Mouse (Mus musculus) brain, adult 2 months (tissue): ENCODE results near the gene Grifin.

Source experiments
- DNase-seq: peaks from one replicate; pipeline ENCODE4 v3.0.0; 2011; ENCODE audit warnings: low read depth, low spot score

Gene Grifin

DNA sequence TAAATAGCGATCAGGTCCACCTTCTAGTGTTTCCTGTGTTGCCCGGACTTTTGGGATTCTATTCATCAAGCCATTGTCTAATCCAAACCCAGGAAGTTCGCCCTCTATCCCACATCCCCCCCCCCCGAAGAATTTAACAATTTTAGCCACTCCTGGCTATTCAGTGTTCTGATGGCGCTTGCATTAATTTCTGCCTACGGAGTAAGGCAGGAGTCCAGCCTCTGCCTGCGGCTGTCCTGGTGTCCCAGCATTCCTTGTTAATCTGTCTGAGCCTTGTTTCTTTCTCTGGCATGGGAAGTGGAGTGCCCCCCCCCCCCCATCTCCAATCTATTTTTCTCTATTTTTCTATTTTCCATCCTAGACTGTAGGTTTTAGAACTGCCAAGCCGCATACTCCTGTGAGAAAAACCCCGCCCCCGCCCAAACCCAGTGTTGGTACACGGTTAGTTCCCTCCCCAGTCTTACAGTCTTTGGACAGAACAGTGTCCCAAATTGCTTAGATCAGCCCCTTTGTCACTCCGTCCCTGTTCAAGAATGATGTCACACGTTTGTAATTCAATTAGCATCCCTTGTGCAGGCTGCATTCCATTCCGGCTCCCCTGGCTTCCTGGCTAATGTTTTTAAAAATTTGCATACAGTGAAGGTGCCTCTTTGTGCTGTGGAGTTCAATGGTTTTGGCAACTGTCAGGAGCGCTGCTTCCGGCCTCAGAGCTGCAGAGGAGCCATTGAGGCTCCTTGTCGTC lies 15.4 kb downstream of the Grifin start:
- peak; percentile 52 for DNase-seq

DNA sequence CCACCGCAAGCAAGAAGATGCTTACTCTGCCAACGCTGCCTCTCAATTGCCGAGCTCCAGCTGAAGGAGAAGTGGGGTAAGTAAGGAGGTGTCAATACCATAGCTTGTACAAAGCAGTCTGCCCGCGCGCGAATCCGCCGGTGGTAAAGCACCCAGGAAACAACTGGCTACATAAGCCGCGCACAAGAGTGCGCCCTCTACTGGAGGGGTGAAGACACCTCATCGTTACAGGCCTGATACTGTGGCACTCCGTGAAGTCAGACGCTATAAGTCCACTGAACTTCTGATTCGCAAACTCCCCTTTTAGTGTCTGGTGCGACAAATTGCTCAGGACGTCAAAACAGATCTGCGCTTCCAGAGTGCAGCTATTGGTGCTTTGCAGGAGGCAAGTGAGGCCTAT lies 18.5 kb downstream of the Grifin start:
- DNase-seq = no peak

- DNase-seq = no peak
These were observed 19.2 kb downstream of the Grifin start for GRCm38 (mm10) chr5:140545651-140546050.

DNA sequence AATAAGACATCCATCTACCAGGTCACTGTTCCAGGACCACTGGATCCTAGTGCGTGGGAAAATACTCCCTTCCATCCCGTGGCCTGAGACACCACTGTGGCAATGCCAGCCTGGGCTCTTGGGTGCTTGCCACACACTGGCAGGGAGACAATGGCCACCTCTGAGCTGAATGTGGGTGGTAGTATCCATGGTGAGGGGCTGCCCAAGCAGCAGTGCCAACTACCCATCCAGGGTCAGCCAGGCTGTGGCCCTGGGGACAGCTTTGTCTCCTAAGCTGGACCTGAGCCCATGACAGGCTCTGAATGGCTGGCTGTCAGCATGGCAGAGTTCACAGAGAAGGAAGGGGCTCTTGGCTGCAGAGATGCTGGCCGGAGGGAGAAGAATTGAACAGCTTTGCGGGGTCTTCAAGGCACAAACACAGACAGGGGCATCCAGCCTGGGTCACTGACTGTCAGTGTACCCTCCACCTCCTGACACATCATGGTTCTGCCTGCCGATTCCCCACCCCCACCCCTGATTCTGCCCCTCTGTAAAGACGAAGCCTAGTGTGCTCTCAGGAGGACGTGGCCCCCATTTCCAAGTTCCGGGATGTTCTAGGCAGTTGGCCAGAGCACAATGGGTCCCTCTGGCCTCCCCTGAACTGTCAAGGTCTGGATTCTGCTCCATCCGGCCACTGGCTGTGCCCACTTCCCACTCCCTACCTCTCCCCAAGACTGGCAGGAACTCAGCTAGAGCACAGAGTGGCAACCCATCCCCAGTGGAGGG lies 21.9 kb downstream of the Grifin start:
- peak; percentile 71 for DNase-seq

DNA sequence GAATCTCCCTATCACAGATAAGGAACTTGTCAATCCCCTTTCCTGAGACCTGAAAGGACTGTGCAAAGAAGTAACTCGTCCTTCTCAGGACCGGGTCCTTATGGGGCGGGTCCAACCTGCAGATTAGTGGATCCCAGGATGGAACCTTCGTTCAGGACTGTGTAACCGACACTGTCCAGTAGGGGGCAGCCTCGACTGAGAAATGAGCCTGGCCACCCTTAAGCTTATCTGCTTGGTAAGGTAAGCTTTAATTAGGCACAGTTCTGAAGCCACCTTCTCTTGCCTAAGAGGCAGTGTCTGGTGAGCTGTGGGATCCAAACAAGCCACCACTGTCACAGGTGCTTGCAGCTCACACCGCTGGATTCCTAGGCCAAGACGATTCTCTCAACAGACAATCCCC lies 24.8 kb downstream of the Grifin start:
- DNase-seq = peak; percentile 70

- no peak for DNase-seq
These were observed 26.7 kb downstream of the Grifin start for GRCm38 (mm10) chr5:140538111-140538683.

DNA sequence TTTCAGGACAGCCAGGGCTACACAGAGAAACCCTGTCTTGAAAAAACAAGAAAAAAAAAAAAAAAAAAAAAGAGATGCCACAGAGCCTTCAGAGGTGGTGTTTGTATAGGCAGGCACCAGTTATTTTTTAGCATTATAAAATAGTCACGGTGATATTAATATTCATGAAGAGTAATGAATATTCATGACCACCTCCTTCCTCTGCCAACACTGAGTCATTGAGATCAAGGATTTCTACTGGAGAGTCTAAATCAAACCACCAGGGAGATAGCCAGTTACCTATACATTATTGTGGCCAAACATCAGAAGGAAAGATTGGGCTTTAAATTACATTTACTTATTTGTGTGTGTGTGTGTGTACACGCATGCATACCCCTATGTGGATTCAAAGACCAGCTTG lies 38.1 kb downstream of the Grifin start:
- no peak for DNase-seq

DNA sequence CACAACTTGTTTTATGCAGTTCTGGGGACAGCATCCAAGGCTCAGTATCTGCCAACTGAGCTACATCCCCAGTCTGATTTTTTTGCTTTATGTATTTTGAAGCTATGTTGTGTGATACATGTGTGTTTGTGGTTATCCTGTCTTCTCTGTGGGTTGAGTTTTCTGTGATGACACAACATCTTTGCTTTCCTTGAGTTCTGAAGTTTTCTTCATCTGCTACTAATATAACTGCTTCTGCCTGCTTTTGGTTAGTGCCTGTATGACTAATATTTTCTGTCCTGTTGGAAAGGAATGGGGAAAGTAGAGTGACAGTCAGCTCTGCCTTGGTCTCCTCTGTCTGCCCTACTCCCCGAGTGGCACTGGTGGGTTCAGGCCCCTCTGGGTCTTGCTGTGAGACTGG lies 43.7 kb downstream of the Grifin start:
- DNase-seq = no peak

- no peak for DNase-seq
These were observed 47.0 kb downstream of the Grifin start for GRCm38 (mm10) chr5:140517921-140518230.

DNA sequence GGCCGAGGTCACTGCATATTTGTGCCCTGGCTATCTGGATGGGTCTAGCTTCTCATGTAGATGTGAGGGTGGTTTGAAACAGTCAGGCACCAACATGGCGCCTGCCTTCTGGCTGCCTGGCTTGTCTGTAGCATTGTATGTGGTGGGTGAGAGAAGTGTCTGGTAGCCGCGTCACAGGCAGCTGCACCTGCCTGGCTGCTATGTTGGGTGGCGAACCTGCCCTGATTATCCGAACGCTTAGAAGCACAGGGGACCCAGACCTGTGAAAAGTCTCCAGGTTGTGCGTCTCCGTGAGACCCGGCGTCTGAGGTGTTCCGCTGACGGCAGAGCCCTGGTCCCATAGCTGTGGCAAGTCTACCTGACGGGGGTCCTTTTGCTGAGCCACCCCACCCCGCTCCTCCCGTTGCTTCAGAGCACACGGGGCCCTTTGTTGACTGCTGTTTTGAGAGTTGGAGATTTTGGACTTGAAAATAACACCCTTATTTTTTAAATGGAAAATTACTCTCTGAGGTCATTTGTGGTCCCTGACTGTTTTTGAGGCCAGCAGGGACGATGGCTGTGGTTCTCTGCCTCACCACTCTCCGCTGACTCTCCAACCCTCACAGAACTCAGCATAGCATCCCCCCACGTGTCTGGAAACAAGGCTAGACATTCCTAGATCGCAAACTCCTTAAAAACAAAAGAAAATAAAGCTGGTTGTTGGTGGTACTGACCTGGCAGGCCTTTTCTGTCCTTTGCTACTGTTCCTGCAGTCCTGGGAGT lies 47.5 kb downstream of the Grifin start:
- no peak for DNase-seq

DNA sequence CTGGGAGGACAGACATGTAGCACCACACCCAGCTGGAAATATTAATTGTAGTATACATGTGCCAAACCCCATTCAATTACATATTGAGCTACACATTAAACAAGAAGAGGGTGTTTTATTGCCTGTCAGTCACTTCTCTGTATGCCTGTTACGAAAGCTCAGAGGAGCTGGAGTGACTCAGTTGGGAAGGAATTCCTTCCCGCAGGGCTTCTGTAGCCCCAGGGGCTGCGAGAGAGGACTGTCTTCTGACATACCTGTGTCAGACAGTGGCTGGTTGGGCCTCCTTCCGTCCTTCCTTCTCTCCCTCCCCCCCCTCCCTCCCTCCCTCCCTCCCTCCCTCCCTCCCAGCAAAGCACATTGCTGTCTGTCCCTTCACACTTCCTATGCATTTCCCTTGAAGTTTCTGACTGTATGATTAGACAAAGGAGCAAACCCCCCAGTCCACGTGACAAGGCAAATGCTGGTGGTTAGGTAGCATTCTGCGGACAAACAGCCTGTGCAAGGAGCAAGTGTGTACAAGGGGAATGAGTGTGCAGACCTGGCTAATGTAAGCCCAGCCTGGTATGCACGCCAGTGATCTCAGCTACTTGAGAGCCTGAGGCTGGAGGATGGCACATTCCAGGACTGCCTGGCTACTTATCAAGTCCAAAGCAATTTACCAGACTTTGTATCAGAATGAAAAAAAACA lies 49.9 kb downstream of the Grifin start:
- DNase-seq = no peak

- no peak for DNase-seq
These were observed 51.0 kb downstream of the Grifin start for GRCm38 (mm10) chr5:140513921-140514320.
